Mouse (Mus musculus) forebrain, embryonic 14.5 days (tissue): ENCODE data around the gene Bclaf3. TPM values are rescaled to one million over a fixed set of nuclear protein-coding genes. Genes with fewer than 3 reads are reported as not detected.

Experiments used
- ATAC-seq: fragments of 200-750 bp; cut with Nextera tagmentation; 2 replicates; pipeline ENCODE4 v1.8.0; 2017; ENCODE audit warnings: mild to moderate bottlenecking, moderate library complexity
- DNase-seq: peaks from one replicate; pipeline ENCODE4 v3.0.0-alpha.2; 2015; ENCODE audit warnings: low spot score
- H3K27ac ChIP-seq: fragments of 300-500 bp; sonication (generic); 2 replicates; pipeline ENCODE4 v1.5.1; 2014; ENCODE audit warnings: low read depth, mild to moderate bottlenecking, control low read depth, low read length, moderate library complexity
- H3K27me3 ChIP-seq: fragments of 300-500 bp; sonication (generic); replicated peaks from 2 replicates; pipeline ENCODE4 v1.6.1; 2014; ENCODE audit warnings: low read length, control low read depth, mixed read lengths; ENCODE audit not compliant: control insufficient read depth, insufficient read depth
- H3K36me3 ChIP-seq: fragments of 300-500 bp; sonication (generic); 2 replicates; pipeline ENCODE4 v1.6.1; 2014; ENCODE audit warnings: low read length, control low read depth; ENCODE audit not compliant: control insufficient read depth, insufficient read depth
- H3K4me1 ChIP-seq: fragments of 300-500 bp; sonication (generic); 2 replicates; pipeline ENCODE4 v1.6.1; 2014; ENCODE audit warnings: antibody characterized with exemption, low read length, control low read depth; ENCODE audit not compliant: control insufficient read depth, insufficient read depth
- H3K4me2 ChIP-seq: fragments of 300-500 bp; sonication (generic); 2 replicates; pipeline ENCODE4 v1.6.1; 2014; ENCODE audit warnings: mild to moderate bottlenecking, control low read depth, low read length
- H3K4me3 ChIP-seq: fragments of 300-500 bp; sonication (generic); 2 replicates; pipeline ENCODE4 v1.5.1; 2014; ENCODE audit warnings: low read depth, low read length, control low read depth
- H3K9ac ChIP-seq: fragments of 300-500 bp; sonication (generic); 2 replicates; pipeline ENCODE4 v1.6.1; 2014; ENCODE audit warnings: mild to moderate bottlenecking, low read length, control low read depth, moderate library complexity
- H3K9me3 ChIP-seq: fragments of 300-500 bp; sonication (generic); replicated peaks from 2 replicates; pipeline ENCODE4 v1.6.1; 2016; ENCODE audit warnings: low read length, control low read depth, mixed read lengths; ENCODE audit not compliant: control insufficient read depth
- WGBS: fragments of 180-500 bp; shearing (Covaris S2); extraction: QIAGEN DNeasy Blood & Tissue Kit; methylation state at CpG from one replicate; pipeline ENCODE4 v1.1.7; 2014; 5-methylcytosine and 5-hydroxymethylcytosine counted together
- polyA plus RNA-seq: library from polyadenylated mRNA; unstranded; fragments of >200 nt; fragmentation: Nextera tagmentation; extraction: Ambion mirVana; gene quantifications from 2 replicates; pipeline ENCODE4 v1.2.1, GENCODE M21; 2014

Bclaf3 gene
- polyA plus RNA-seq, 1 experiment from 2014 or later, result 18.9 TPM

- H3K9me3 ChIP-seq, result no peaks in the 10 kb centered on the region
- WGBS, result 69% methylated on average over 1 of the region's 1 CpGs
- no peak overlapping the region for H3K4me2 ChIP-seq
- ATAC-seq (no peak), DNase-seq (no peak)
- H3K36me3 ChIP-seq, result no peaks in the 10 kb centered on the region
- H3K4me1 ChIP-seq, result no peaks in the 10 kb centered on the region
- no peak overlapping the region for H3K27ac ChIP-seq
- H3K27me3 ChIP-seq, result no peaks in the 10 kb centered on the region
- no peak overlapping the region for H3K9ac ChIP-seq
- no peak overlapping the region for H3K4me3 ChIP-seq
Observed at GRCm38 (mm10) chrX:159597502-159597901, 71.0 kb downstream of the Bclaf3 start.

GRCm38 (mm10) chrX:159604832-159605231 lies 78.3 kb downstream of the Bclaf3 start:
- Histone ChIP-seq H3K9me3 (no peaks in the 10 kb centered on the region), H3K4me2 (no peak overlapping the region), H3K36me3 (no peaks in the 10 kb centered on the region), H3K4me3 (no peak overlapping the region), H3K27me3 (no peaks in the 10 kb centered on the region), H3K27ac (no peak overlapping the region), H3K4me1 (no peaks in the 10 kb centered on the region), H3K9ac (no peak overlapping the region)
- WGBS, result 70% methylated on average over 2 of the region's 2 CpGs
- ATAC-seq (no peak), DNase-seq (no peak)

DNA sequence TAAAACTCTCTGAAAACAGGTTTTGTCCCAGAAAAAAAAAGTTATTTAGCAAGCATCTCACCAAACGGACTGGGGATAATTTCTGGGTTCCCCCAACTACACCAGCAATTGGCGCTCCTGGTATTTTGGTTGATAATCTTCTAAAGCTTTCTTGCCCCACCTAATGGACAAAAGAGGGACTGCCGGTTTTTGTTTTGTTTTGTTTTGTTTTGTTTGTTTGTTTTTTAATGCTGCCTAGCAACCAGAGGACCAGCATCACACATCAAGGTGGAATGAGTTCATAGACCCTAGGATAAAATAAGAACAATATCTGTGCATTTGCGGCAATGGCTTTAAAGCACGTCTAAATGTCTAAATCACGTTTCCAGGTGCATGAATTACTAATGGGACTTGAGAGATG lies 80.4 kb downstream of the Bclaf3 start:
- H3K4me2 ChIP-seq, result no peak overlapping the region
- H3K4me1 ChIP-seq, result no peaks in the 10 kb centered on the region
- DNase-seq, result peak; percentile 50
- H3K9me3 ChIP-seq, result no peaks in the 10 kb centered on the region
- ATAC-seq, result no peak
- H3K9ac ChIP-seq, result no peak overlapping the region
- H3K36me3 ChIP-seq, result no peaks in the 10 kb centered on the region
- H3K27ac ChIP-seq, result no peak overlapping the region
- WGBS, result 47% methylated on average over 6 of the region's 6 CpGs
- no peak overlapping the region for H3K4me3 ChIP-seq
- no peaks in the 10 kb centered on the region for H3K27me3 ChIP-seq

- WGBS, result 34% methylated on average over 12 of the region's 12 CpGs
- Histone ChIP-seq H3K4me3 (peak overlapping the region; percentile 49), H3K4me1 (no peaks in the 10 kb centered on the region), H3K4me2 (peak overlapping the region; percentile 56), H3K9me3 (no peaks in the 10 kb centered on the region), H3K9ac (peak overlapping the region; percentile 72; the same call in 1 of the 2 replicates), H3K36me3 (no peaks in the 10 kb centered on the region), H3K27ac (no peak overlapping the region), H3K27me3 (no peaks in the 10 kb centered on the region)
- peak; percentile 71 for DNase-seq
- peak; percentile 45 for ATAC-seq
Observed at GRCm38 (mm10) chrX:159626208-159626906, 99.9 kb downstream of the Bclaf3 start.

- Histone ChIP-seq H3K4me3 (peak within 1 kb of the TSS; percentile 49), H3K4me1 (no peaks in the 10 kb centered on the region), H3K9ac (peak within 1 kb of the TSS; percentile 72), H3K9me3 (no peaks in the 10 kb centered on the region), H3K4me2 (peak within 1 kb of the TSS; percentile 56), H3K27ac (peak within 1 kb of the TSS; percentile 66), H3K36me3 (no peaks in the 10 kb centered on the region), H3K27me3 (no peaks in the 10 kb centered on the region)
- 28% methylated on average over 59 of the region's 60 CpGs for WGBS
- peak; percentile 86 for ATAC-seq
- peak; percentile 63 for DNase-seq
Observed at GRCm38 (mm10) chrX:159626907-159627587, 100.6 kb downstream of the Bclaf3 start, which contains the start of gene Sh3kbp1. TSS of gene Sh3kbp1 (plus strand) at chrX:159627272.

GRCm38 (mm10) chrX:159627588-159628566 lies 101.4 kb downstream of the Bclaf3 start:
- Histone ChIP-seq H3K9me3 (no peaks in the 10 kb centered on the region), H3K9ac (peak overlapping the region; percentile 72), H3K4me2 (peak overlapping the region; percentile 56), H3K36me3 (no peaks in the 10 kb centered on the region), H3K4me3 (peak overlapping the region; percentile 49), H3K27ac (peak overlapping the region; percentile 66), H3K4me1 (no peaks in the 10 kb centered on the region), H3K27me3 (no peaks in the 10 kb centered on the region)
- WGBS, result 22% methylated on average over 56 of the region's 56 CpGs
- DNase-seq, result peak; percentile 38
- peak; percentile 70 for ATAC-seq

DNA sequence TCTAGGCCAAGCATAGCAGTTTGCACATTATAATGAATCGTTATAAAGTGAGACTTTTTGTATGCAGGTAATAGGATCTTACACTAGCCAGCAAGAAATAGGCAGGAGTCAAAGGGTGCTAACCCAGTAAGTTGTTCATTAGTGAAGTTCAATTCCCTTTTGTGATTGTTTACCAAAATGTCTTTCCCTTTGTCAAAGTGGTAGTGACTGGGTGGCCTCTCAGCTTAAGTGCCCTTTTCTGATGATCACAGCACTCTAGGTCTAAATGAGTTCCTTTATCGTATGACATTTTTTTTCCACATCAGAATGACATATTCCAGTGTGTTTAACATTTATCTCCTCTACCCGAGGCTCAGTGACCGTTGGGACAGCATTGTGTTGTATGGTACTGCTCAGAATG lies 102.1 kb downstream of the Bclaf3 start:
- peak overlapping the region; percentile 72; the same call in 1 of the 2 replicates for H3K9ac ChIP-seq

DNA sequence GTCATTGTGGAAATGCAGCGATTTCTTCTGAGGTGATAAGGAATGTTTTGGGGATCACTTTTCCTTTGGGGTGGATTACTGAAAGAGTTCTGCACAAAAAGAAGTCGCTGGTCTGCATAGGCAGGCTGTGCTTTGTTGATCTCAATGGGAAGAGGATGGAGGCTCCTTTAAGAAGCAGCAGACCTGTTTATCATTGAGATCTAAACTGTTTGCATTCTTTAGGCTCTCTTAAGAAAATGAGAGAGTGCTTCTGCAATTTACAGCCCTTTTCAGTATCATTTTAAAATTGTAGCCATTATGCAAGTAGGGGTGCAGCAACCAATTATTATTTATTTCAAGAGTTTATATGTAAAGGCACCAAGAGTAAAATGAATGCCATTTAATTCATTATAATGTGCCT lies 102.7 kb downstream of the Bclaf3 start:
- no peaks in the 10 kb centered on the region for H3K4me1 ChIP-seq
- H3K4me3 ChIP-seq, result peak overlapping the region; percentile 49
- no peaks in the 10 kb centered on the region for H3K27me3 ChIP-seq
- peak overlapping the region; percentile 56 for H3K4me2 ChIP-seq
- no peak overlapping the region for H3K9ac ChIP-seq
- 30% methylated on average over 2 of the region's 2 CpGs for WGBS
- ATAC-seq (no peak), DNase-seq (no peak)
- H3K27ac ChIP-seq, result no peak overlapping the region
- no peaks in the 10 kb centered on the region for H3K36me3 ChIP-seq
- no peaks in the 10 kb centered on the region for H3K9me3 ChIP-seq

More for the DNA sequence above, 102.1 kb downstream of the Bclaf3 start:
- Histone ChIP-seq H3K9me3 (no peaks in the 10 kb centered on the region), H3K4me1 (no peaks in the 10 kb centered on the region), H3K27me3 (no peaks in the 10 kb centered on the region), H3K36me3 (no peaks in the 10 kb centered on the region), H3K27ac (no peak overlapping the region), H3K4me3 (peak overlapping the region; percentile 49), H3K4me2 (peak overlapping the region; percentile 56)
- 61% methylated on average over 4 of the region's 4 CpGs for WGBS
- no peak for ATAC-seq
- no peak for DNase-seq
